Mouse (Mus musculus): ENCODE measurements around the gene Lrrc74b.
A peak's percentile ranks its signal among the peaks of the same experiment; 100 is the strongest.

- no peak for TF ChIP-seq ZC3H11A (IDR thresholded peaks at IDR 0.05; ENCODE audit: borderline replicate concordance, low read depth, low read length)
- TF ChIP-seq ZNF384 (IDR thresholded peaks at IDR 0.05; ENCODE audit: low read depth, low read length): no peak
- TF ChIP-seq HCFC1 (IDR thresholded peaks at IDR 0.05; ENCODE audit: borderline replicate concordance, insufficient read depth, low read length): peak; percentile 95
Observed at GRCm38 (mm10) chr16:17508546-17509239, 52.4 kb downstream of the Lrrc74b start, which contains the start of gene Lztr1.
